18 mouse cellular contexts compared by ENCODE assay signal in genomic region chr11:90517750-90518149, GRCm38 (mm10).
DNase-seq lines count a peak whose midpoint lies in the region; ATAC-seq and TF ChIP-seq lines count a peak whose summit lies in the region.
"Had no signal": no experiment of that assay in that cellular context is flagged by ENCODE, and none has a peak within 500 bp of the region (broad histone marks: within the 10 kb centered on the region; RNA-seq: fewer than 3 reads in every experiment).

No protein-coding gene starts in this region.

- H3K9ac ChIP-seq in heart, adult 2 months (ENCODE audit: low read depth, low read length), result no peak overlapping the region
- no peak overlapping the region for H3K9ac ChIP-seq in heart, embryonic 13.5 days
- no peak overlapping the region for H3K9ac ChIP-seq in heart, embryonic 15.5 days
- H3K9ac ChIP-seq: forebrain, embryonic 13.5 days; forebrain, postnatal 0 days; hindbrain, embryonic 13.5 days had no signal

- H3K79me2 ChIP-seq in heart, adult 2 months (replicated peaks; ENCODE audit: control insufficient read depth, insufficient read depth, low read length), result no peaks in the 10 kb centered on the region

- TF ChIP-seq POLR2A in heart, adult 2 months (IDR thresholded peaks at IDR 0.05; ENCODE audit: insufficient read depth, low read depth, low read length), result no peak

- no peaks in the 10 kb centered on the region; the same call in 1 of the 2 replicates for H3K4me1 ChIP-seq in heart, adult 2 months (ENCODE audit: control insufficient read depth, insufficient read depth, low read length)
- peaks cover 49% of the 10 kb centered on the region for H3K4me1 ChIP-seq in heart, embryonic 13.5 days
- H3K4me1 ChIP-seq in heart, embryonic 15.5 days (replicated peaks), result peaks cover 34% of the 10 kb centered on the region
- H3K4me1 ChIP-seq: embryonic facial prominence, embryonic 10.5 days; forebrain, embryonic 13.5 days had no signal

- H3K9me3 ChIP-seq in heart, embryonic 13.5 days, result no peaks in the 10 kb centered on the region
- no peaks in the 10 kb centered on the region for H3K9me3 ChIP-seq in heart, embryonic 15.5 days (replicated peaks)
- H3K9me3 ChIP-seq: embryonic facial prominence, embryonic 10.5 days; forebrain, embryonic 13.5 days; hindbrain, embryonic 13.5 days had no signal

- no peak for TF ChIP-seq EP300 in heart, adult 2 months (IDR thresholded peaks at IDR 0.05; ENCODE audit: insufficient read depth, low read depth, low read length)

- no peaks in the 10 kb centered on the region for H3K36me3 ChIP-seq in heart, adult 2 months (ENCODE audit: control insufficient read depth, insufficient read depth, low read length)
- peaks cover 3% of the 10 kb centered on the region; the same call in 1 of the 2 replicates for H3K36me3 ChIP-seq in heart, embryonic 13.5 days
- no peaks in the 10 kb centered on the region for H3K36me3 ChIP-seq in heart, embryonic 15.5 days

- no peaks in the 10 kb centered on the region for H3K27me3 ChIP-seq in heart, adult 2 months (ENCODE audit: control insufficient read depth, insufficient read depth, low read length)
- peaks cover 11% of the 10 kb centered on the region; the same call in 1 of the 2 replicates for H3K27me3 ChIP-seq in heart, embryonic 13.5 days (replicated peaks)
- H3K27me3 ChIP-seq in heart, embryonic 15.5 days, result no peaks in the 10 kb centered on the region
- H3K27me3 ChIP-seq: forebrain, embryonic 13.5 days; hindbrain, embryonic 13.5 days had no signal

- no peak overlapping the region for H3K27ac ChIP-seq in heart, adult 2 months
- H3K27ac ChIP-seq in heart, embryonic 13.5 days (replicated peaks), result peak overlapping the region; percentile 68
- H3K27ac ChIP-seq in heart, embryonic 15.5 days, result peak overlapping the region; percentile 59
- H3K27ac ChIP-seq: embryonic facial prominence, embryonic 10.5 days; forebrain, embryonic 13.5 days; hindbrain, embryonic 13.5 days; hindbrain, postnatal 0 days had no signal

- peak overlapping the region; percentile 48 for H3K4me2 ChIP-seq in heart, embryonic 13.5 days
- peak overlapping the region; percentile 42; the same call in 1 of the 2 replicates for H3K4me2 ChIP-seq in heart, embryonic 15.5 days
- H3K4me2 ChIP-seq: forebrain, embryonic 13.5 days; hindbrain, embryonic 13.5 days had no signal

- 38% methylated on average over 1 of the region's 1 CpGs for WGBS in heart, adult 2 months
- 14% methylated on average over 1 of the region's 1 CpGs for WGBS in heart, embryonic 13.5 days
- WGBS in heart, embryonic 15.5 days, result 24% methylated on average over 1 of the region's 1 CpGs

- ATAC-seq in heart, embryonic 13.5 days (ENCODE audit: extremely low read depth, insufficient number of reproducible peaks, low FRiP score, low TSS enrichment), result no peak
- peak; percentile 86 for ATAC-seq in heart, embryonic 15.5 days (replicated peaks; ENCODE audit: insufficient number of reproducible peaks, insufficient read depth, low FRiP score, low read depth)
- ATAC-seq: forebrain, embryonic 13.5 days; forebrain, postnatal 0 days; hindbrain, postnatal 0 days had no signal

- TF ChIP-seq CTCF in heart, adult 2 months (IDR thresholded peaks at IDR 0.05), result no peak

- intact Hi-C loops in heart, adult 2 months (cut with DNase I), result no loop called here
- intact Hi-C loops in heart, postnatal 36 days (cut with DNase I), result no loop called here

- 0 out of 2 replicates have a peak overlapping the region, but pooled peaks have one; percentile 8 for H3K4me3 ChIP-seq in heart, adult 2 months
- no peak overlapping the region for H3K4me3 ChIP-seq in heart, embryonic 13.5 days
- no peak overlapping the region for H3K4me3 ChIP-seq in heart, embryonic 15.5 days
- H3K4me3 ChIP-seq: embryonic facial prominence, embryonic 10.5 days; forebrain, embryonic 13.5 days; hindbrain, embryonic 13.5 days had no signal

- no peak for DNase-seq in heart, adult 2 months
- no peak for DNase-seq in heart, postnatal 4 days
- no peak for DNase-seq in heart, postnatal 36 days
- peak; percentile 22 for DNase-seq in brain, adult 2 months (ENCODE audit: low read depth, low spot score)
- no peak for DNase-seq in layer of hippocampus, adult 18-20 months (ENCODE audit: low spot score in 2 of 2)
- no peak for DNase-seq in spleen, postnatal 4 days (ENCODE audit: low spot score in 2 of 2)
- DNase-seq: adrenal gland, postnatal 10 days; cerebellum, adult 11-12 months; cerebellum, adult 9-10 months; forebrain, postnatal 0 days; kidney, adult 11 months; kidney, adult 9 months had no signal
